Mouse (Mus musculus) lung, adult 2 months (tissue): Measurements from ENCODE around the gene Rhbg.

Experiments used
- CTCF ChIP-seq: fragments of 200-500 bp; IDR thresholded peaks from 2 replicates; pipeline ENCODE4 v1.5.1; 2011; ENCODE audit warnings: mild to moderate bottlenecking, low read length, control low read depth; ENCODE audit not compliant: insufficient read depth
- POLR2A ChIP-seq: fragments of 200-500 bp; IDR thresholded peaks from 2 replicates; pipeline ENCODE4 v1.6.1; 2011; ENCODE audit warnings: low read depth, mild to moderate bottlenecking, control low read depth, low read length, borderline replicate concordance; ENCODE audit errors: extremely low read depth

DNA sequence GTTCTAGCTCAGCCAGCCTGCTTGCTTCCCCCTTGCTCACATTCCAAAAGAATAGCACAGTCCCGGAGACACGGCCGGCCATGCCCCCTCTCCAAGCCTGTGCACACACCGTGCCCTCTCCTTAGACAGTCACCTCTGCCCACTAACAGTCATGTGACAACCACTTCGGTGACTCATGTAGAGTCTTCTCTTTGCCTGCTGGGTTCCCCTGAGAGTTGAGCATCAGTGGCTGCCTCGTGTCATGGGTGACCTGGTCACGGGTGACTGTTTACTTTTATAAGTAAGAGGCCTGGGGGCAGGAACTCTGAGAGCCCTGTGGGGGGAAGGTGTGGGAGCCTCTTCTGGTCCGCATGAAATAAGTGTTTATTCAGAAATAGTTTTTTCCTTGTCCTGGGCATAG, 20.5 kb downstream of the Rhbg start:
- TF ChIP-seq CTCF: no peak
- no peak for TF ChIP-seq POLR2A
